Mouse (Mus musculus): Measurements from ENCODE around the gene Zfp831. TPM values are rescaled to one million over a fixed set of nuclear protein-coding genes. Genes with fewer than 3 reads are reported as not detected.

Gene Zfp831
- total and polyA plus RNA-seq, 3 experiments = 1.4 to 4.1 TPM; not detected in 1

DNA sequence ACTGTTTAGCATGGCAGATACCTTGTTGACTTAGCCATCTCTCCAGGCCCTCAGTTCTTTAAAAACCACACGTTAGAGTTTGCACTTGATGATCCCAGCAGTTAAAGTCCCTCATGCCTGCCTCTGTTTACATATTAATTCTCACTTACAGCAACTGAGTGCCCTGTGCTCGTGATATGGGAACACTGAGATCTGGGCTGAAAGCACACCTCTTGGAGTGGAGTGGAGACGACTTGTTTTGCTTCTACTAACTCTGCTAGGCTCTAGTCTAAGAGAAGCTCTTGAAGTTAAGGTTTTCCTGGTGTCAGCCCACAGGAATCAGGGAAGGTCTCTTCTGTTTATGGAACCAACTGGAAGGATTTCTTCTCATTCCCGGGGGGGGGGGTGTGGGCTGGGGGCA is 9.5 kb downstream of the Zfp831 start:
- H3K79me2 ChIP-seq (ENCODE audit: control insufficient read depth, insufficient read depth, low read length, poor library complexity) = no peaks in the 10 kb centered on the region
- no peaks in the 10 kb centered on the region for H3K27me3 ChIP-seq (ENCODE audit: control insufficient read depth in 1 of 2, insufficient read depth in 2 of 2, low read length in 2 of 2)
- no peak overlapping the region for H3K27ac ChIP-seq (ENCODE audit: control insufficient read depth, low read depth, low read length)
- no peaks in the 10 kb centered on the region for H3K36me3 ChIP-seq (ENCODE audit: control insufficient read depth in 1 of 2, insufficient read depth in 2 of 2, low read length in 2 of 2)
- no peak for DNase-seq (ENCODE audit: low read depth, low spot score)
- H3K4me1 ChIP-seq (ENCODE audit: control insufficient read depth in 1 of 2, insufficient read depth in 2 of 2, low read length in 2 of 2) = no peaks in the 10 kb centered on the region
- H3K9me3 ChIP-seq (replicated peaks; ENCODE audit: insufficient read depth, low read length) = no peaks in the 10 kb centered on the region
- TF ChIP-seq NRF1 (IDR thresholded peaks at IDR 0.05; ENCODE audit: insufficient read depth, low read depth, low read length, poor library complexity, severe bottlenecking) (no peak), CHD1 (IDR thresholded peaks at IDR 0.05; ENCODE audit: low read depth, low read length) (no peak), ZNF384 (IDR thresholded peaks at IDR 0.05; ENCODE audit: low read depth, low read length) (no peak), ETS1 (IDR thresholded peaks at IDR 0.05; ENCODE audit: low read depth, low read length) (no peak), RCOR1 (IDR thresholded peaks at IDR 0.05; ENCODE audit: low read depth, low read length) (no peak), SMC3 (IDR thresholded peaks at IDR 0.05; ENCODE audit: low read depth, low read length) (no peak)
- no peak overlapping the region for H3K4me3 ChIP-seq (ENCODE audit: control insufficient read depth in 1 of 2, insufficient read depth in 1 of 2, low read depth in 2 of 2, low read length in 2 of 2)
- no peak overlapping the region for H3K9ac ChIP-seq (ENCODE audit: control insufficient read depth, low read depth, low read length, poor library complexity, severe bottlenecking)

GRCm38 (mm10) chr2:174655341-174655740 is 12.0 kb downstream of the Zfp831 start:
- no peak overlapping the region for H3K4me3 ChIP-seq (ENCODE audit: control insufficient read depth in 1 of 2, insufficient read depth in 1 of 2, low read depth in 2 of 2, low read length in 2 of 2)
- no peaks in the 10 kb centered on the region for H3K79me2 ChIP-seq (ENCODE audit: control insufficient read depth, insufficient read depth, low read length, poor library complexity)
- H3K27me3 ChIP-seq (ENCODE audit: control insufficient read depth in 1 of 2, insufficient read depth in 2 of 2, low read length in 2 of 2) = no peaks in the 10 kb centered on the region
- TF ChIP-seq JUND (IDR thresholded peaks at IDR 0.05; ENCODE audit: low read depth, low read length) = no peak
- H3K9me3 ChIP-seq (replicated peaks; ENCODE audit: insufficient read depth, low read length) = no peaks in the 10 kb centered on the region
- no peaks in the 10 kb centered on the region for H3K36me3 ChIP-seq (ENCODE audit: control insufficient read depth in 1 of 2, insufficient read depth in 2 of 2, low read length in 2 of 2)
- H3K4me1 ChIP-seq (ENCODE audit: control insufficient read depth in 1 of 2, insufficient read depth in 2 of 2, low read length in 2 of 2) = no peaks in the 10 kb centered on the region
- H3K9ac ChIP-seq (ENCODE audit: control insufficient read depth, low read depth, low read length, poor library complexity, severe bottlenecking) = no peak overlapping the region
- H3K27ac ChIP-seq (ENCODE audit: control insufficient read depth, low read depth, low read length) = no peak overlapping the region
- DNase-seq (ENCODE audit: low read depth, low spot score) = no peak

DNA sequence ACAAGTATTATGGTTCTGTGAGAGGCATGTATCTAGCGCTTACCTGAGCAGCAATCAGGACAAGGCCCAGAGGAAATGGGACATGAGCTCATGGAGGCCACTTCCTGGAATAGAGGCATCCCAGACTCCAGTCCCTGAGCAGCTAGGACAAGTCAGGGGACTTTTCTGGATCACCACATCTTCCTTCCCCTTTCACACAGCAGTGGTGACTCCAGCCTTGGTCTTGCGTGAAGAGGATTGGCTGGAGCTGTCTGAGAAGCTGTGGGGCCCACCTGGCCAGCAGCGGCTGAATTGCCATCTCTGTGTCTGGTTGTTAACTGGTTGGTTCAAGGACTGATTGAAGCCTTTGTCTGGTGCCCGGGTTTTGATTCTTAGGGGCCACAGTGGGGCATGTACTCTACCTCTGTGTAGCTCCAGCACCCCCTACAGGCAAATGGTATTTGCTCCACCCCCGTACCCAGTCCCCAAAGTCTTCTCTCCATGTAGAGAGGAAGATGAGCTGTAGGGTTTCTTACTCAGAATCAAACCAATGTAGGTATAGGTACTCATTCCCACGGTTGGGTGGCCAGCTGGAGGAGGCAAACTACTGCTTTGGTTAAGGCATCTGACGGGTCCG is 15.0 kb downstream of the Zfp831 start:
- DNase-seq (ENCODE audit: low read depth, low spot score) = peak; percentile 52
- no peak overlapping the region for H3K4me3 ChIP-seq (ENCODE audit: control insufficient read depth in 1 of 2, insufficient read depth in 1 of 2, low read depth in 2 of 2, low read length in 2 of 2)
- no peaks in the 10 kb centered on the region for H3K79me2 ChIP-seq (ENCODE audit: control insufficient read depth, insufficient read depth, low read length, poor library complexity)
- no peak overlapping the region for H3K9ac ChIP-seq (ENCODE audit: control insufficient read depth, low read depth, low read length, poor library complexity, severe bottlenecking)
- H3K27me3 ChIP-seq (ENCODE audit: control insufficient read depth in 1 of 2, insufficient read depth in 2 of 2, low read length in 2 of 2) = no peaks in the 10 kb centered on the region
- no peak overlapping the region for H3K27ac ChIP-seq (ENCODE audit: control insufficient read depth, low read depth, low read length)
- H3K9me3 ChIP-seq (replicated peaks; ENCODE audit: insufficient read depth, low read length) = no peaks in the 10 kb centered on the region
- no peaks in the 10 kb centered on the region for H3K36me3 ChIP-seq (ENCODE audit: control insufficient read depth in 1 of 2, insufficient read depth in 2 of 2, low read length in 2 of 2)
- H3K4me1 ChIP-seq (ENCODE audit: control insufficient read depth in 1 of 2, insufficient read depth in 2 of 2, low read length in 2 of 2) = no peaks in the 10 kb centered on the region
- no peak for TF ChIP-seq GATA1 (IDR thresholded peaks at IDR 0.05; ENCODE audit: low read depth, low read length)
- TF ChIP-seq CTCF (IDR thresholded peaks at IDR 0.05 in 2 of 3, conservative IDR thresholded peaks at IDR 0.05 in 1 of 3; ENCODE audit: control insufficient read depth in 1 of 3, insufficient read depth in 1 of 3, low read depth in 2 of 3, low read length in 3 of 3, poor library complexity in 1 of 3, severe bottlenecking in 1 of 3) = peak; percentile 46 to 71 (median 59)
- TF ChIP-seq POLR2A (IDR thresholded peaks at IDR 0.05; ENCODE audit: control insufficient read depth in 1 of 2, insufficient read depth in 1 of 2, low read depth in 1 of 2, low read length in 2 of 2, poor library complexity in 1 of 2) = no peak
- TF ChIP-seq NRF1 (IDR thresholded peaks at IDR 0.05; ENCODE audit: insufficient read depth, low read depth, low read length, poor library complexity, severe bottlenecking) = no peak
- no peak for TF ChIP-seq RCOR1 (IDR thresholded peaks at IDR 0.05; ENCODE audit: low read depth, low read length)
- TF ChIP-seq MAFK (IDR thresholded peaks at IDR 0.05; ENCODE audit: borderline replicate concordance, low read depth, low read length) = no peak
- peak; percentile 83 for TF ChIP-seq RAD21 (IDR thresholded peaks at IDR 0.05; ENCODE audit: low read depth, low read length)
- no peak for TF ChIP-seq USF1 (IDR thresholded peaks at IDR 0.05; ENCODE audit: low read depth, low read length)
- no peak for TF ChIP-seq USF2 (IDR thresholded peaks at IDR 0.05; ENCODE audit: borderline replicate concordance in 1 of 2, insufficient read depth in 1 of 2, low read depth in 1 of 2, low read length in 2 of 2)
- no peak for TF ChIP-seq ELF1 (IDR thresholded peaks at IDR 0.05; ENCODE audit: low read depth, low read length)
- no peak for TF ChIP-seq MAZ (IDR thresholded peaks at IDR 0.05; ENCODE audit: low read depth, low read length)
- TF ChIP-seq KAT2A (conservative IDR thresholded peaks at IDR 0.05; ENCODE audit: low read depth, low read length) = no peak
- no peak for TF ChIP-seq TCF12 (IDR thresholded peaks at IDR 0.05; ENCODE audit: low read depth, low read length)
- no peak for TF ChIP-seq HCFC1 (IDR thresholded peaks at IDR 0.05; ENCODE audit: low read depth, low read length)
- TF ChIP-seq BHLHE40 (IDR thresholded peaks at IDR 0.05; ENCODE audit: borderline replicate concordance, low read depth, low read length) = no peak
- no peak for TF ChIP-seq E2F4 (IDR thresholded peaks at IDR 0.05; ENCODE audit: borderline replicate concordance, low read depth, low read length)
- TF ChIP-seq GABPA (IDR thresholded peaks at IDR 0.05; ENCODE audit: low read depth, low read length) = no peak
- no peak for TF ChIP-seq EP300 (IDR thresholded peaks at IDR 0.05; ENCODE audit: low read depth in 1 of 2, low read length in 2 of 2)
- no peak for TF ChIP-seq MYB (IDR thresholded peaks at IDR 0.05; ENCODE audit: low read depth, low read length)
- no peak for TF ChIP-seq UBTF (IDR thresholded peaks at IDR 0.05; ENCODE audit: borderline replicate concordance, insufficient read depth, low read depth, low read length)
- TF ChIP-seq SMC3 (IDR thresholded peaks at IDR 0.05; ENCODE audit: low read depth, low read length) = peak; percentile 74
